Mouse (Mus musculus) adrenal gland, adult 18-20 months (tissue): ENCODE results near the gene Zc3h12a. TPM values are rescaled to one million over a fixed set of nuclear protein-coding genes. Genes with fewer than 3 reads are reported as not detected.

Experiments used
- DNase-seq, 2 experiments: peaks; one replicate each; pipeline ENCODE4 v3.0.0; 2021 to 2022; ENCODE audit warnings: low spot score in 2 of 2
- long read RNA-seq, 2 experiments: library from polyadenylated mRNA; stranded (forward); transcript quantifications; one replicate each; pipeline ENCODE4 v2.0.0; 2021
- total RNA-seq, 2 experiments: library from RNA; stranded (reverse); gene quantifications; 1 replicate in 1 of 2; 2 replicates in 1 of 2; pipeline ENCODE4 v1.2.3; 2021

Zc3h12a gene
- 1 to 10 TPM; 4.1 to 6.5 TPM for total RNA-seq
- long read RNA-seq, experiment 1, partial matches to known transcripts: 0 of 3 reads
- long read RNA-seq, experiment 1, other reads (novel, unspliced or antisense): 1 of 3 reads
- long read RNA-seq, experiment 2, partial matches to known transcripts: 1 of 2 reads
- long read RNA-seq, experiment 2, other reads (novel, unspliced or antisense): 1 of 2 reads

DNA sequence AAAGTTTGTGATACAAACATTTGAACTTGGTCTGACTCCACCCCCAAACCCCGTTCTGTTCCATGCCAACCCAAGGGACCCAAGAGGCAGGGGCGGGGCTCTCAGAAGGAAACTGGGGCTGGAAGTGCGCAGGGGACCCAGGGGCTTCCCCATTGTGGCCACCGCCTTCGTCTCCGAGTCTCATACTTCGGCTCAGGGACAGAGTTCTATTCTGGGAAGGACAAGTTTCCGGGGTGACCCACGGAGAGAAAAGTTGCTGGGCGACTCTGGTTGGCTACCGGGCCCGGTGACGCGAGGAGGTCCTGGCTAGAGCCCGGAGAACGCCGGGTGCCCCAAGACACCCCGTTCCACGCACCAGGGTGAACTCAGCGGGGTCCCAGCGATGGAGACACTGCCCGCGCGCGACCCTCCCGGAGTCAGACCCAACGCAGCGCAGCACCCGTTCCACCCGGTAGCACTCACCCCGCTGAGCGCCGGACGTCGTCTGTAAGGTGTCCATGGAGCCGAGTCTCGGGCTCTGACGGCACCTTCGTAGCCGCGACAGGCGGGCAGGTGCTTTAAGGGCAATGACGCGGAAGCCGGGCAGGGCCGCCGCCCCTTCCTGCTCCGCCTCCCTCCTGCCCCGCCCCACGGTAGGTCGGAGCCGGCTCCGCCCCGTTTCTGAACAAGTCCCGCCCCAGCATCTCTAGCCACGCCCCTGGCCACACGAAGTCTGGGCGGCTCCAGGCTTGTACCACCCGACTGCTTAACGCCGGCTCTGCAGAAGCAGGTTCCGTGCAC is at the start of gene Zc3h12a:
Zc3h12a (minus strand) TSS at position 536 of the 780 bp plus-strand sequence.
- peak; percentile 91 to 92 for DNase-seq

DNA sequence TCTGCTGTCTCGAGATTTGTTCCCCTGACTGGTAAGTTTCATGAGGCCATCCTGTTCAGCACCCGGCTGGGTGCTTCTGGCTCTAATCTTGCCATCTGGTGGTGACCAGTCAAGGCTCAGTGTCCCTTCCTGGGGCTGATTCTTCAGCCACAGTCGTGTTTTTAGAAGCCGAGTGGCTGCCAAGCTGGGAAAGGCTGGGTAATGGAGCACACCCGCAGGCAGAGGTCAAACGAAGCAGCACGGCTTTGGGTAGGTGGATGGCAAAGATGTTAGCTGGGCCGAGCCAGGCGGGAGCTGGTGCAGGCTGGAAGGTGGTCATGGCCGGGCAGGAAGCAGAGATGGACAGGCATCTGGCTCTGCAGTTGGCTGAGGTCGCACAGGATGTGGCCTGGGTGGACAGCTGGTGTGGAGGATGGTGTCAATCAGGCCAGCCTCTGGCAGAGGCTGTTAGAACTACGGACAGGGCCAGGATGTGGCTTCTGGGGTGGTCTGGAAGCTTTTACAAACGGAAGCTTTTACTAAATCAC is 49.1 kb upstream of the Zc3h12a start:
- no peak for DNase-seq

DNA sequence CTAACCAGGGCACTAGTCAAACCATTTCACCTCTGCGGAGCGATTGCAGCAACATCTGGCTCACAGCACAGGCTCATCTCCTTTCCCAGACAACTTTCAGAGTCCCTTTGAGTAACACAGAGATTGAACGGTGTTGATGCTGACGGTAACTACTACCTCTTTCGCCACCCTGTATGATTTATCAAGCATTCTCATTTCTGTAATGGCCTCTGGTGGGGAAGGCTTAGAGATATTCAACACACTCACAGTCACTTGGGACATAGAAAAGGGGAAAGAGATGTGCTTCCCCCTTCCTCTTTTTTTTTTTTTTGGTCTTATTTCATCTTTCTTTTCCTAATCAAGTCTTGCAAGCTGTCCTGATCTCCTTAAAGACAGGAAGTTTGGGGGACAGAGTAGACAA is 48.5 kb upstream of the Zc3h12a start:
- no peak for DNase-seq

DNA sequence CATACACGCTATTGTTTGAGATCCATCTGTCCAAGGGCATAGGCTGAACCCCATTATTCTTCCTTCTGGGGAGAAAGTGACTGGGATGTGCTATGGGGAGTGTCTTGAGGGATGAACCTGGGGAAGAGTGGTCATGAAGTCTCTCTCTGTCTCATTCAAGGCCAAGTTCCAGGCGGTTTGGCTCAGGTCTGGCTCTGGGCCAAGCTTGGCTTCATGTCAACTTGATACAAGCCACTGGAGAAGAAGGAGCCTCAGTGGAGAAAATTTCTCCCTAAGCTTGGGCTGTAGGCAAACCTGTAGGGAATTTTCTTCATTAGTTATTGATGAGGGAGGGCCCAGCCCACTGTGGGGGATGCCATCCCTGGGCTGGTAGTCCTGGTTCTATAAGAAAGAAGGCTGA is 48.0 kb upstream of the Zc3h12a start:
- DNase-seq: peak; percentile 66 to 74

DNA sequence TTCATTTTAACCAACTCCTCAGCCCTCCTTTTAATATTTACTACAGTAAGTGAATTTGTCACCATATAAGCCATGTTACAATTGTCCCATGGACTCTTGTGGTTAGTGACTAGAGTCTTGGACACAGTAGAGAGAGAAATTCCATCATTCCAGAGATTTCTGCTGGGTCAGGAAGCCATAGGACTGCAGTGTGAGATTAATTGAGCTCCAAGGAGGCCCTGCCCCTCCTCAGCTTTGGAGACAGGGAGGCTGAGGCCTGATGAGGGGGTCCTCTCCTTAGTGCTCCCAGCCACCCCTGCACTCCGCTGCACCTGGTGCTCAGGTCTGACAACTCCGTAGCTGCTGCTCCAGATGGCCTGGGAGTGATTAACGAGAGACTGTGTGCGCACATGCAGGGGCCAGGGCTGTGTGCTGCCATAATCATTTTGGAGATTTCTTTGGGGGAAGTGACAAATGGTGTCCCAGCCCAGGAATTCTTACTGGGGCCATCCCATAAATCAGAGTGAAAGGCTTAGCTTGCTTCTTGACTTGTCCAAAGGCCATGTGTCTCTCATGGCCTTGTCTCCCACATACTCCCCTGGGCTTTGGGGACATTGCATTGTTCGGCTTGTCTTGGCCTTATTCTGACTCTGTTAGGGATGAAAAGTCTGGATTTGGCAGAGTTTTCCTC is 47.0 kb upstream of the Zc3h12a start:
- no peak for DNase-seq

DNA sequence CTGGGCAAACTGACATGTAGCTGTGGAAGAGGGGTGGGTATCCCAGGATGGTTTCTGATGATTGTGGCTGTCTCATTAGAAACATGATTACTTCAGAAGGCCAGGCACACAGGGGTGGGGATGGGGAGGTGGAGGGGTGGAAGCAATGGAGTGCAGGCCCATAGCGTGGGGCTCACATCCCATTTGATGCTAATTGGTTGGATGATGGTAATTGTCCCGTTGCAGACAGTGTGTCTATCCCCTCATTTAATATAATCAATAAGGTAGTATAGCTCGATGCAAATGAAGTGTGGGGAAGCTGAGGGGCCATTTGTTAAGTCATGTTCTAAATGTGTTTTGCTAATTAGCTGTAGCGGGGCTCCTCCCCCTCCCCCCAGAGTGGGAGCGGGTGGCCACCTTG is 45.5 kb upstream of the Zc3h12a start:
- no peak for DNase-seq

DNA sequence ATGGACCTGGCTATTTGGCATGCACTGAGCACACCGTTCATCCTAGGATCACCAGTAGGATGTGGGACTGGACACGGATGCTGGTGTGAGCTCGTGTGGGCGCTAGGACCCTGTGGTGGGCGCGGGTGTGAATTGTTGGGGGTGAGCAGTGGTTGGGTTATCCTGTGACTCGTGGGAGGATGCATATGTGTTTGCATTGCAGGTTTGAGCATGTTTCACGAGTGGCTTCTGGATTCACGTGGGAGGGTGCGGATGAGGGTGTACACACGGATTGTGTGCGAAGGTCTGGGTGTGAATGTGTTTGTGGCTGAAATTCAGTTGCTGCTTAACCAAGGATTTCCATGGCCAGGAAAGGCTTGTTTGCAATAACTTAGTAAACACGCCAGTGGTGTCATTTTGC is 45.1 kb upstream of the Zc3h12a start:
- DNase-seq: no peak

DNA sequence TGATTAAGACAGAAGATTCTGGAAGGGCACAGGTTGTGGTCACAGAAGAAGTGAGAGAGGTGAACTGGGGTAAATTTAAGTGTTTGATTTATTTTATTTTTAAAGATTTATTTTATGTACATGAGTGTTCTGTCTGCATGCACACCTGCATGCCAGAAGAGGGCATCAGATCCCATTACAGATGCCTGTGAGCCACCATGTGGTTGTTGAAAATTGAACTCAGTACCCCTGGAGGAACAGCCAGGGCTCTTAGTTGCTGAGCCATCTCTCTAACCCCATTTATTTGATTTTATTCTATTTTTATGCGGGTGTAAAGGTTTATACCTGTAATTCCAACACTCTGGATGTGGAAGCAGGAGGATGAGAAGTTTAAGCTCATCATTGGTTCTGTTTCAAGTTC is 40.1 kb upstream of the Zc3h12a start:
- no peak for DNase-seq

DNA sequence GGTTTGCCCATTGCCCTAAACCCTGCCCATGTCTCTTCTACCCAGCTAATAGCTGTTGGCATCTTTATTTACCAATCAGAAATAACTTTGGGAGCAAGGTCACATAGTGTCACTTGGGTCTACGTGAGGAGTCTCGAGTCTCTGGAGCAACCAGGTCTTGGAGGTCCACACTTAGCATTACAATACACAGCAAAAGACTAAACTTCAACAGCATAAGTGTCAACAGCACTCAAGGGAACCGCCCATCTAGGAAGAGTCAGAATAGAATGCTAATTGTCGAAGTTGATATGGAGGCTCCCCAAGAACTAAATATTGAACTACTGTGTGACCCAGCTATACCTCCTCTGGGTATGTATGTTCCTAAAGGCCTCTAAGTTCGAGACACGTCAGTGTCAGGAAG is 37.2 kb upstream of the Zc3h12a start:
- no peak for DNase-seq

DNA sequence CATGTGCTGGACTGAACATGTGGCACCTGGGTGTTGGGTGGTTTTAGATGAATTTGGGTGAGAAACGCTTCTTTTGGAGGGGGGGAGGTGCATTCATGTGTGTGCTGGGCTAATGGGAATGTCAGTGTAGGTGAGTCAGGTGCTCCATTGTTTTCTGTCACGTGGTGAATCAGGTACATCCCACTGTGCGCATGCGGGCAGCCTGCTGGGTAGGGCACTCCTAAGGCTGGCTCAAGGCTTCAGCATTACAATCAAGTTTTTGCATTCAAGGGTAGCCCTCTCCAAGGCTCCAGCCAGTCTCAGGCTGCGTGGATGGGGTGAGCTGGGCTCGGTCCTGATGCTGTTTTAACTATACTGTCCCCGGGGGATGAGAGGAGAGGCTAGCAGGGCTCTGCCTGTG is 35.1 kb upstream of the Zc3h12a start:
- DNase-seq: no peak

DNA sequence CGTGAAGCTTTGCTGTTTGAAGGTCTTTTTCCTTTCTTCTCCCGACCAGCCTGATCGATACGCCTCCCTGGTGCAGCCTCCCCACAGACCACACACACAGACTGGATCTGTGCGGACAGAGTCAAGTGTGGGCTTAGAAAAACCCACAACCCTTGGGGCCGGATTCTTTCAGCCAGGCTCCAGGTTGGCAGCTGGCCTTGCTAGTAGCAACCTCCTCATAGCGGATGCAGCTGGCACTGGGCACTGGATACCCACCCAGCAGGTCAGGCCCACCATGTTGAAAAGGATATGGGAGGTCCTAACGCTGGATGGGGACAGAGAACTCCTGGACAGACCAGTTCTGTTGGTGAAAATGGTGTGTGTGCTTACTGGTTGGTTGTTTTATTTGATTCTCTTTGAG is 33.8 kb upstream of the Zc3h12a start:
- DNase-seq: no peak

DNA sequence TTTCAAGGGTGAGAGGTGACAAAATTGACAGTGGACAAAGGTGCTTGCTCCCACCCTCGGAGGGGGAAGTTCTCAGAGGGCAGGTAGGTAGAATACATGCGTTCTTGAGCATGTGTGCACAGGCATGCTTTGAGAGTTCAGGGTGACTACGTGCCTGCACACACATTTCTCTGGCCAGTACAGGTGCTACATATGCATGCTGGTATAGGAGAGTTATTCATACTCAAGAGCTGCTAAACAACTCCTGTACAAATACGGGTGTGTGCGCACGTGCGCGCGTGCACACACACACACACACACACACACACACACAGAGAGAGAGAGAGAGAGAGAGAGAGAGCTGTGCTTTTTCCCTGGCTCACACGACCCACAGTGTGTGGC is 33.3 kb upstream of the Zc3h12a start:
- no peak for DNase-seq

DNA sequence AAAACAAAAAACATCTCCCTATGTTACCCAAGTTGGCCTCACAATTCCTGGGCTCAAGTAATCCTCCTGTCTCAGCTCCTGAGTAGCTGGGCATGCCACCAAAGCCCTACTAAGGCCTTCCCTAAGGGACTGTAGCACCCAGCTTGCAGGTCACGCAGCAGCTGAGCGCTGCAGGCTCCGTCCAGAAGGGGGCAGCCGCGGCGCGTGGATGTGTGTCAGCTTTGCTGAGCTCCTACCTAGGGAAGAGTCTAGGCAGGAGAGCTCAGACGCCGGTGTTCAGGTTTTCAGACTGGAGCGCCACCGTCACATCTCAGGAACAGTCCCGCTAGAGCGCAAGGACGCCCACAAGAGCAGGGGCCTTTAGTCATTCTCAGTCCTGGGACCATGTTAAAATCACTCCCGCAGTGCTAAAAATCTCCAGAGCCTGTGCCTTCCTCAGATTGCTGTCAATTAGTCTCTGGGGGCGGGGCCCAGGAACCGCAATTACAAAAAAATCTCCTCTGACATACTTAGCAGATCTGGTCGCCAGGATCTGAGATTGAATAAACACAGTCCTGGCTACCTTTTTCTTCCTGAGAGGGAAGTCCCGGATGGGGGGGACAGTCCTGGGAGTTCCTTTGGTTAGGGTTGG is 32.8 kb upstream of the Zc3h12a start:
- DNase-seq: peak; percentile 93

DNA sequence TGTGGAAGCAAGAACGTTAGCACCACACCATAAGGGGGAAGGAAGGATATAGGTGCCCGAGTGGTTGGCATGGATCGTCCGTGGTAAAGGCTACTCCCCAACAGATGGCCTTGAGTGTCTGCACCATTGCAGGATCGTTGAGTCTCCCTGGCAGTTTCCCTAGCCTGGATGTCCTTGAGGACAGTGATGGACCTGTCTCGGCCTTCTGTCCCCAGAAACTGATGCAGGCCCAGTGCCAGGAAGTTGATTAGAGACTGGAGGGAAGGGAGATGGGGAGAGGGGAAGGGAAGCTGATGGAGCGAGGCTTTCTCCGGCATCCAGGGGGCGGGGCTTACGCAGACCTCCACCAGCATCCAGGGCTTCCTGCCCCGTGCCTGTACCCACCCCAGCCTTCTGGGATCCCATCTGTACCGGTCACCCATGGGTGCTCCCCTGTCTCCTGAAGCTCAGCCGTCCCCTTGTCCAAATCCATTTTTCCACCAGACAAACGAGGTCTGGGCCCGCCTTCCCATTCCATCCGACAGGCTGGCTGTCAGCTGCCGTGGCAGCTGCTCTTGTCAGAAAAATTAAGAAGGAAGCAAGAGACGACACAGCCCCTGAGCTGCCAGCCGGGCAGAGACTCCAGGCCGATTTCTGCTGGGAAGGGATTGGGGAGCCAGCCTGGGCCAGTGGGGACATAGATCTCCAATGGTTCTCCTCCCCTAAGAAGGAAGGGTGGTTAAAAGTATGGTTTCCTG is 31.1 kb upstream of the Zc3h12a start:
- DNase-seq: no peak

DNA sequence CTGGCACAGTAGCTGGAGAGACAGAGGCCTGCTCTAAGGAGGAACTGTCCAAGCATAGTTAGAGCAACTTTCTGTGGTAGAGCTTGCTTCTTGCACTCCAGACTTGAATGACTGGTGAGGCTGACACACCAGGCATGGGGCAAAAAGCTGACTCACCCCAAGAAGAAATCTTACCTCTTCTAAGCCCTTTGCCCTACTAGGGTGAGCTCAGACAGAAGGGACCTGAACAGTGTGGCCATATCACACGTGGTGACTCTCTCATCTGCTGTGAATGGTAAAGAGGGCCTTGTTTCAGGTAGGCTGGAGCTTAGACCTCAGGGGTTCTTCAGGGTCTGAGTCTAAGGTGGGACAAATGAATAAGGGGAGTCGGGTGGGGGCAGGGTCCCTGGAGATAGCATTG is 30.4 kb upstream of the Zc3h12a start:
- no peak for DNase-seq

DNA sequence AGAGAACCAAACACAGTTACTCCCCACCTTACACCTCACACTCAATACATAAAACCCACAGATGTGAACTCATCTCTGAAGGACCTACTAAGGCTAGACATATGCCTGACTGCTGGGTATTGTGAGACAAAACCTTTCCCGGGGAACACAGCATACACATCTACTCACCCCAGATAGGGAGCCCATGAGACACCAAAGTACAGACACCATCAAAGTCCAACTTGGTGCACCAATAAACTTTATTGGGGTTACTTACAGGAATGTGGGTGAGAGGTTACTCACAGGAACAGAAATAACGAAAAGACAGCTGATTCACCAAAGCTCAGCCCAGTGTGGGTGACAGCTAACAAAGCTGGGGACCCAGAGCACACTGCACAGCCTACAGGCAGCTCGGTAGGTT is 29.7 kb upstream of the Zc3h12a start:
- no peak for DNase-seq

DNA sequence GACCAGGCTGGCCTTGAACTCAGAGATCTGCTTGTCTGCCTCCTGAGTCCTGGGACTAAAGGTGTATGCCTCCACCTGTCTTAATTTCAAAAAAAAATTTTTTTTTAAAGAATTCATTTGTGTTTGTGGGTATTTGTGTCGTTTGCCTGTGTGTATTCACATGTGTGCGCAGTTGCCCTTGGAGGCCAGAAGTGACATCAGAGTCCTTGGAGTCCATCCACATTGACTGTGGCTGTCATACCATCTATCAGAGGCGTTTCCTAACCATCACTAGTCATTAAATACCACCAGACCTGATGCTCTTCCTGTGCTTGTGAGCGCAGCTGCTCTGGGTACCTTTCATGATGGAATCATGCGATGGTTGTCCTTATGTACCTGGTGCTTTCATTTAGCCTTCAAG is 28.0 kb upstream of the Zc3h12a start:
- no peak for DNase-seq

DNA sequence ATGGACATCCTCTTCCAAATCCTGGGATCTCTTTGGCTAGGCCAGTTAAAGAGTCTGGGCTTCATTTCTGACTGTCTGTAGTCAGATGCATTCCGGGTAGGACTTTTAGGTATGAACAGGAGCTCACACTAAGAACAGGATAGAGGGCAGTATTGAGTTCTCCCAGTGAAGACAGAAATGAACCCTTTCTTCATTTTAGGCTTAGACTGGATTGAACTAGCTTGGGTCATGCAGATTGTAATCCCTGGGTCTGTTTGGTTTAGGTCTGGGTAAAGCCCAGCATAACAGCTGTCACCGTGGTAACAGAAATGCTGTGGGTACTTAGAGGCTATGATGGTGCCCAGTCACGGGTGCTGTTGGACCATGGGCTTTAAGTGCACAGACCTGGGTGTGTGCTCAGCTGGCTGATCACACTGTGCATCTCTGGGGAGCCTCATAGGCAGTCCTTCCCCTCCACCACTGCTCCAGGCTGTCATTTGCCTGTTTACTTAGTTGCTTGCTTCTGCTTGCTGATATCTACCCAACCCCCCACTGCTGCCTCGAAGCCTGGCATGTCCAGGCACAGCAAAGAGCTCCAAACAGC is 26.1 kb upstream of the Zc3h12a start:
- no peak for DNase-seq

DNA sequence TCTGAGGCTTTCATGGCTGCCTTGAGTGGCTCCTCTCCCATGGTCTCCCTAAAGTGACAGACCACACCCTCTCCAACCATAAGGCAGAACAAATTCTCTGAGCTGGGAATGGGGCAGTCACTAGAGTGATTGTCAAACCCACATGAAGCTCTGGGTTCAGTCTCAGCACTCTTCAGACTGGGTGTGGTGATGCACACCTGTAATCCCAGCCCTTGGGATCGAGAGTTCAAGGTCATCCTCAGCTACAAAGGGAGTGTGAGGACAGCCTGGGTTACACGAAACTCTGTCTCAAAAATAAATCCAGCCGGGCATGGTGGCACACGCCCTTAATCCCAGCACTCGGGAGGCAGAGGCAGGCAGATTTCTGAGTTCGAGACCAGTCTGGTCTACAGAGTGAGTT is 24.8 kb upstream of the Zc3h12a start:
- no peak for DNase-seq

DNA sequence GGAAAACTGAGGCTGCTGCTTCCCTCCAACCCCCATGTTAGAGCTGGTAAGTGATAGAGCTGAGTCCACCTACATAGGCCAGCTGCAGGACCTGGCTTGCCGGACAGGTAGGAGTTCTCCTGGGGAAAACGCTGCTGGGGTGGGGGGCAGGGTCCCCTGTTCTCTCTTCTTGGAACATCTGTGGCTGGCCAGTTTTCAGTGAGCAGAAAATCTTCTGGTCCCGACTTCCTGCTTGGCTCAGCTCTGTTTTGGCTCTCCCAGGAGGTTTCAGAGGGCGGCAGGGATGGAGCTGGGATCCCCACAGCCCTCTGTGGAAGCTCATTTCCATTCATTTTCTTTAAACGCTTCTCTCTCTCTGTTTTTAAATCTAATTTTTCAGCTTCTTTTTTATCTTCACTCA is 21.8 kb upstream of the Zc3h12a start:
- DNase-seq: no peak

DNA sequence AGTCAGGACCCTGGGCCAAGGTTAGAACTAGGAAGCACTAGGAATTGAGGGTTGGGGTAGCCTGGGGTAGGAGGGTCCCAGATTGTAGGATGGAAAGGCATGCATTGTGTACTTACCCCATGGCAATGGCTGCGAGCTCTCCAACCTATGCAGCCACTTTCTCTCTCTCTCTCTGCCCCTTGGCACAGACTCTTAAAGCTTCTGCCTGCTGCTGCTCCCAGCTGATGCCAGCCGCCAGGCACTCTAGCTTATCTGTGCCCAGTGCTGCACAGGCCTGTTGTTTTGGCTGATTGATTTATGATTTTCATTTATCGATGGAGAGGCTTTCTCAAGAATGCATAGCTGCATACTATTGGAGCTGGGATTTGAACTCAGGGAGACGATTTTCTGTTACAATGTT is 20.3 kb upstream of the Zc3h12a start:
- no peak for DNase-seq
